ENCODE assay signal across 12 mouse cellular contexts in the genomic region with DNA sequence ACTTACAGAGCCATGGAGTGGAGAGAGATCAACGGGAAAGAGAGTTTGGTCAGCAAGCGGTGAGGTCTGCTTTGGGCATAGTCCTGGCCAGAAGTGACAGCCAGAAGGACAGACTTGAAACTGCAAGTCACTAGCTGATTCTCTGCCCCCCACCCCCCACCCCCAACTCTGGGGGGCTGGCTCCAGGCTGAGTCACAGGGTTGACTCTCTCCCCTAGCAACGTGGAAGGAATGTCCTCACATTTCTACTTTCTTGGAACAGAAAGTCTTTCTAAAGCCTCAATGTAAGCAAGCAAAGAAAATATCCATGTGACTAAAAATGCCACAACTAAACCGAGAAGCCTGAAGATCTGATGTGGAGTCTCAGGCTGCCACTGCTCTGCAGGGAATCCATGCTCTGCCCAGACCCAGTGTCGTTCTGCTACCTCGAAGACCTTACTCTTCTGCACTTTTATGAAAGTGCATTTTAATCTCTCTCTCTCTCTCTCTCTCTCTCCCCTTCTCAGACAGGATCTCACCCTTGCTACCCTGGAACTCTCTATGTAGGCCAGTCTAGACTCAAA. TPM values are rescaled to one million over a fixed set of nuclear protein-coding genes. Genes with fewer than 3 reads are reported as not detected.
DNase-seq lines count a peak whose midpoint lies in the region; ATAC-seq lines count a peak whose summit lies in the region.
"Had no signal": no experiment of that assay in that cellular context is flagged by ENCODE, and none has a peak within 500 bp of the region (broad histone marks: within the 10 kb centered on the region; RNA-seq: fewer than 3 reads in every experiment).

No protein-coding gene starts in this region.

- no peak overlapping the region for H3K9ac ChIP-seq in forebrain, embryonic 16.5 days (replicated peaks; ENCODE audit: low read depth, low read length)
- H3K9ac ChIP-seq in forebrain, embryonic 14.5 days (ENCODE audit: low read length) = no peak overlapping the region
- H3K9ac ChIP-seq in midbrain, embryonic 11.5 days (ENCODE audit: low read length) = no peak overlapping the region
- no peak overlapping the region for H3K9ac ChIP-seq in midbrain, embryonic 16.5 days (ENCODE audit: low read depth, low read length)
- no peak overlapping the region for H3K9ac ChIP-seq in hindbrain, embryonic 15.5 days
- no peak overlapping the region for H3K9ac ChIP-seq in stomach, embryonic 16.5 days (ENCODE audit: low read length)
- H3K9ac ChIP-seq: limb, embryonic 13.5 days had no signal

- no peaks in the 10 kb centered on the region for H3K27me3 ChIP-seq in forebrain, embryonic 16.5 days (replicated peaks; ENCODE audit: control insufficient read depth, insufficient read depth, low read length)
- no peaks in the 10 kb centered on the region for H3K27me3 ChIP-seq in forebrain, embryonic 14.5 days (replicated peaks; ENCODE audit: control insufficient read depth, insufficient read depth, low read length)
- H3K27me3 ChIP-seq in midbrain, embryonic 11.5 days (ENCODE audit: control insufficient read depth, insufficient read depth, low read length) = no peaks in the 10 kb centered on the region
- no peaks in the 10 kb centered on the region for H3K27me3 ChIP-seq in midbrain, embryonic 16.5 days (ENCODE audit: control insufficient read depth, insufficient read depth, low read depth, low read length)
- H3K27me3 ChIP-seq in hindbrain, embryonic 15.5 days = no peaks in the 10 kb centered on the region
- no peaks in the 10 kb centered on the region for H3K27me3 ChIP-seq in stomach, embryonic 16.5 days (ENCODE audit: control insufficient read depth, insufficient read depth, low read length)
- H3K27me3 ChIP-seq: limb, embryonic 13.5 days had no signal

- H3K4me1 ChIP-seq in forebrain, embryonic 16.5 days (replicated peaks; ENCODE audit: control insufficient read depth, insufficient read depth, low read length) = no peaks in the 10 kb centered on the region
- H3K4me1 ChIP-seq in forebrain, embryonic 14.5 days (ENCODE audit: control insufficient read depth, insufficient read depth, low read length) = no peaks in the 10 kb centered on the region
- H3K4me1 ChIP-seq in midbrain, embryonic 11.5 days (ENCODE audit: control insufficient read depth, insufficient read depth, low read length) = peaks cover 6% of the 10 kb centered on the region
- H3K4me1 ChIP-seq in midbrain, embryonic 16.5 days (ENCODE audit: control insufficient read depth, insufficient read depth, low read length) = no peaks in the 10 kb centered on the region
- H3K4me1 ChIP-seq in hindbrain, embryonic 15.5 days (replicated peaks) = 0 out of 2 replicates have a peak, but pooled peaks cover 3% of the 10 kb centered on the region
- H3K4me1 ChIP-seq in stomach, embryonic 16.5 days (ENCODE audit: control insufficient read depth, insufficient read depth, low read length) = peaks cover 34% of the 10 kb centered on the region

- no peaks in the 10 kb centered on the region for H3K36me3 ChIP-seq in forebrain, embryonic 16.5 days (ENCODE audit: control insufficient read depth, insufficient read depth)
- no peaks in the 10 kb centered on the region for H3K36me3 ChIP-seq in forebrain, embryonic 14.5 days (ENCODE audit: control insufficient read depth, insufficient read depth, low read length)
- H3K36me3 ChIP-seq in midbrain, embryonic 11.5 days (ENCODE audit: control insufficient read depth, insufficient read depth, low read length) = no peaks in the 10 kb centered on the region
- no peaks in the 10 kb centered on the region for H3K36me3 ChIP-seq in midbrain, embryonic 16.5 days (ENCODE audit: control insufficient read depth, insufficient read depth, low read length)
- H3K36me3 ChIP-seq in hindbrain, embryonic 15.5 days = no peaks in the 10 kb centered on the region
- H3K36me3 ChIP-seq in stomach, embryonic 16.5 days (ENCODE audit: control insufficient read depth, insufficient read depth, low read length) = no peaks in the 10 kb centered on the region
- H3K36me3 ChIP-seq: limb, embryonic 13.5 days had no signal

- no peak overlapping the region for H3K27ac ChIP-seq in forebrain, embryonic 16.5 days (ENCODE audit: low read length)
- H3K27ac ChIP-seq in forebrain, embryonic 14.5 days (ENCODE audit: low read depth, low read length) = no peak overlapping the region
- no peak overlapping the region for H3K27ac ChIP-seq in midbrain, embryonic 11.5 days (ENCODE audit: low read depth, low read length)
- H3K27ac ChIP-seq in midbrain, embryonic 16.5 days (ENCODE audit: low read length) = no peak overlapping the region
- 0 out of 2 replicates have a peak overlapping the region, but pooled peaks have one; percentile 47 for H3K27ac ChIP-seq in hindbrain, embryonic 15.5 days (replicated peaks)
- H3K27ac ChIP-seq in stomach, embryonic 16.5 days (ENCODE audit: low read length) = peak overlapping the region; percentile 31; the same call in 1 of the 2 replicates
- H3K27ac ChIP-seq: limb, embryonic 13.5 days had no signal

- no peak for DNase-seq in forebrain, embryonic 14.5 days (ENCODE audit: low spot score)
- DNase-seq in midbrain, embryonic 11.5 days (ENCODE audit: low spot score, missing footprints) = no peak
- no peak for DNase-seq in layer of hippocampus, postnatal 10 days (ENCODE audit: low spot score in 2 of 2)
- DNase-seq in thymus, postnatal 0 days (ENCODE audit: low spot score) = no peak
- DNase-seq: adrenal gland, postnatal 25 days; gastrocnemius, postnatal 10 days; kidney, adult 8-10 months had no signal

- H3K4me2 ChIP-seq in forebrain, embryonic 16.5 days (ENCODE audit: low read length) = no peak overlapping the region
- no peak overlapping the region for H3K4me2 ChIP-seq in forebrain, embryonic 14.5 days (ENCODE audit: low read length)
- H3K4me2 ChIP-seq in midbrain, embryonic 11.5 days = no peak overlapping the region
- H3K4me2 ChIP-seq in midbrain, embryonic 16.5 days (ENCODE audit: low read length) = no peak overlapping the region
- no peak overlapping the region for H3K4me2 ChIP-seq in hindbrain, embryonic 15.5 days
- H3K4me2 ChIP-seq in stomach, embryonic 16.5 days (ENCODE audit: low read depth, low read length) = no peak overlapping the region
- H3K4me2 ChIP-seq: limb, embryonic 13.5 days had no signal

- peak; percentile 41; the same call in 1 of the 2 replicates for ATAC-seq in forebrain, embryonic 16.5 days
- no peak for ATAC-seq in forebrain, embryonic 14.5 days
- peak; percentile 61; the same call in 1 of the 2 replicates for ATAC-seq in midbrain, embryonic 11.5 days (ENCODE audit: low FRiP score)
- no peak for ATAC-seq in midbrain, embryonic 16.5 days
- peak; percentile 80 for ATAC-seq in hindbrain, embryonic 15.5 days (ENCODE audit: low FRiP score, low read depth)
- ATAC-seq in stomach, embryonic 16.5 days (ENCODE audit: insufficient read depth, low FRiP score) = peak; percentile 61; the same call in 1 of the 2 replicates

- H3K9me3 ChIP-seq in forebrain, embryonic 16.5 days (ENCODE audit: control insufficient read depth, low read length) = no peaks in the 10 kb centered on the region
- no peaks in the 10 kb centered on the region for H3K9me3 ChIP-seq in forebrain, embryonic 14.5 days (replicated peaks; ENCODE audit: control insufficient read depth, low read length)
- no peaks in the 10 kb centered on the region for H3K9me3 ChIP-seq in midbrain, embryonic 11.5 days (ENCODE audit: control insufficient read depth, low read length)
- H3K9me3 ChIP-seq in midbrain, embryonic 16.5 days (replicated peaks; ENCODE audit: control insufficient read depth, low read length, poor library complexity, severe bottlenecking) = no peaks in the 10 kb centered on the region
- H3K9me3 ChIP-seq in hindbrain, embryonic 15.5 days = no peaks in the 10 kb centered on the region
- H3K9me3 ChIP-seq in stomach, embryonic 16.5 days (replicated peaks; ENCODE audit: control insufficient read depth, low read length) = no peaks in the 10 kb centered on the region
- H3K9me3 ChIP-seq: limb, embryonic 13.5 days had no signal

- WGBS in forebrain, embryonic 16.5 days = 50% methylated on average over 6 of the region's 6 CpGs
- 65% methylated on average over 6 of the region's 6 CpGs for WGBS in forebrain, embryonic 14.5 days
- WGBS in midbrain, embryonic 11.5 days = 38% methylated on average over 6 of the region's 6 CpGs
- 31% methylated on average over 6 of the region's 6 CpGs for WGBS in midbrain, embryonic 16.5 days
- WGBS in hindbrain, embryonic 15.5 days = 40% methylated on average over 6 of the region's 6 CpGs
- 52% methylated on average over 6 of the region's 6 CpGs for WGBS in stomach, embryonic 16.5 days

- H3K4me3 ChIP-seq in forebrain, embryonic 16.5 days (replicated peaks; ENCODE audit: low read length) = no peak overlapping the region
- no peak overlapping the region for H3K4me3 ChIP-seq in forebrain, embryonic 14.5 days (ENCODE audit: low read depth, low read length)
- H3K4me3 ChIP-seq in midbrain, embryonic 11.5 days (ENCODE audit: low read depth, low read length) = no peak overlapping the region
- H3K4me3 ChIP-seq in midbrain, embryonic 16.5 days (ENCODE audit: low read depth, low read length) = no peak overlapping the region
- no peak overlapping the region for H3K4me3 ChIP-seq in hindbrain, embryonic 15.5 days
- no peak overlapping the region for H3K4me3 ChIP-seq in stomach, embryonic 16.5 days (replicated peaks; ENCODE audit: low read length)
- H3K4me3 ChIP-seq: limb, embryonic 13.5 days had no signal

RNA-seq across cellular contexts. Expression of a gene that starts 14.7 kb away (rescaled TPM):
- polyA plus RNA-seq in forebrain, embryonic 16.5 days (2015; fragmentation: Nextera tagmentation; extraction: Ambion mirVana) = 5.3 and 7.1 TPM in 2 replicates
- 4.3 and 6.5 TPM in 2 replicates for polyA plus RNA-seq in forebrain, embryonic 14.5 days (2014; fragmentation: Nextera tagmentation; extraction: Ambion mirVana)
- 8.2 and 8.7 TPM in 2 replicates for polyA plus RNA-seq in midbrain, embryonic 11.5 days (2014; fragmentation: Nextera tagmentation; extraction: Ambion mirVana)
- 6.3 and 7.3 TPM in 2 replicates for polyA plus RNA-seq in midbrain, embryonic 16.5 days (2015; fragmentation: Nextera tagmentation; extraction: Ambion mirVana)
- 6.2 and 6.7 TPM in 2 replicates for polyA plus RNA-seq in hindbrain, embryonic 15.5 days (2015; fragmentation: Nextera tagmentation; extraction: Ambion mirVana)
- 15.1 and 15.4 TPM in 2 replicates for polyA plus RNA-seq in stomach, embryonic 16.5 days (2015; fragmentation: Nextera tagmentation; extraction: Ambion mirVana)
- total RNA-seq in layer of hippocampus, postnatal 10 days (2021) = 10 to 100 TPM; 12.9 to 14.3 TPM
- 9.7 and 10.4 TPM in 2 replicates for polyA plus RNA-seq in thymus, postnatal 0 days (2015; fragmentation: Nextera tagmentation; extraction: Ambion mirVana)

Comparison
In these comparisons a context has a peak if more than half of its experiments do, and no peak if none do; other contexts are left out.
1. ATAC-seq: peak in forebrain, embryonic 16.5 days (single experiment), midbrain, embryonic 11.5 days (single experiment), hindbrain, embryonic 15.5 days (single experiment) and stomach, embryonic 16.5 days (single experiment); none in forebrain, embryonic 14.5 days (single experiment) and midbrain, embryonic 16.5 days (single experiment).
2. H3K27ac ChIP-seq: peak in hindbrain, embryonic 15.5 days (single experiment) and stomach, embryonic 16.5 days (single experiment); none in forebrain, embryonic 16.5 days (single experiment), forebrain, embryonic 14.5 days (single experiment), midbrain, embryonic 11.5 days (single experiment) and midbrain, embryonic 16.5 days (single experiment).